Mouse (Mus musculus) cerebellum, postnatal 36 days (tissue): Measurements from ENCODE around the gene Atp5d.

Experiments used
- DNase-seq, 2 experiments: peaks; one replicate each; pipeline ENCODE4 v3.0.0; 2021 to 2022; ENCODE audit warnings: mixed read lengths in 2 of 2

The Atp5d gene

DNA sequence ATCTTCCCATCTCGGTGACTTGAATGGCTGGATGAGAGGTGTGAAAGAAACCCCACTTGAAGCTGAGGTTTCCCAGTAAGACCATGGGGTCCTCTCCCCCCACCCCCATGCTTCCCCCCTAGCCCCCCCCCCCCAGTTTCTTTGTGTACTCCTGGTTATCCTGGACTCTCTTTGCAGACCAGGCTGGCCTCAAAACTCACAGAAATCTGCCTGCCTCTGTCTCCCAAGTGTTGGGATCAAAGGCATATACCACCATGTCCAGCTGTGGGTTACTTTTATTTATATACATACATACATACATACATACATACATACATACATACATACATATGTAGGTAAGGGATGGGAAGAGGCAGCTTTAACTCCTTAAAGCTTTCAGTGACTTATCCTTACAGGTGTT lies 30.6 kb downstream of the Atp5d start:
- DNase-seq = no peak

DNA sequence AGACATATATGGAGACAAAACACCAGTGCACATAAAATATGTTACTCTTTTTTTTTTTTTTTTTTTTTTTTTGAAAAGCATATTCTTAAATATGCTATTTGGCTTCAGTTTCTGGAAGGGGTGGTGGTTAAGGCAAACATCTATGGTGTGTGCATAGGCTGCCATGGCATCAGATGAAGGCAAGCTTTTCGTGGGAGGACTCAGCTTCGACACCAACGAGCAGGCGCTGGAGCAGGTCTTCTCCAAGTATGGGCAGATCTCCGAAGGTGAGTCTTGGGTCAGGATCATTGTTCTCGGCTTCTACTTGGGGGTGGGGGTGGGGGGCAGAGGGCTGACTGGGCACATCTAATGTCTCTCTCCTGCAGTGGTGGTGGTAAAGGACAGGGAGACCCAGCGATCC lies 31.2 kb downstream of the Atp5d start:
- no peak for DNase-seq

DNA sequence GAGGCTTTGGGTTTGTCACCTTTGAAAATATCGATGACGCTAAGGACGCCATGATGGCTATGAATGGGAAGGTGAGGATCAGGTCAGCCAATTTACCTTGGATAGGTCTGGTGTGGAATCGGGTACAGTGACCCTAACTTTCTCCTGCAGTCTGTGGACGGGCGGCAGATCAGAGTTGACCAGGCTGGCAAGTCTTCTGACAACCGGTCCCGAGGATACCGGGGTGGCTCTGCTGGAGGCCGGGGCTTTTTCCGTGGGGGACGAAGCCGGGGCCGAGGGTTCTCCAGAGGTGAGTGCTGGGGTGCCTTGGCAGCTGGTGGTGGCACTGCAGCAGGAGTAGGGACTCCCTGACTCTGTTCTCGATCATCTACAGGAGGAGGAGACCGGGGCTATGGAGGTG lies 31.6 kb downstream of the Atp5d start:
- DNase-seq = no peak

DNA sequence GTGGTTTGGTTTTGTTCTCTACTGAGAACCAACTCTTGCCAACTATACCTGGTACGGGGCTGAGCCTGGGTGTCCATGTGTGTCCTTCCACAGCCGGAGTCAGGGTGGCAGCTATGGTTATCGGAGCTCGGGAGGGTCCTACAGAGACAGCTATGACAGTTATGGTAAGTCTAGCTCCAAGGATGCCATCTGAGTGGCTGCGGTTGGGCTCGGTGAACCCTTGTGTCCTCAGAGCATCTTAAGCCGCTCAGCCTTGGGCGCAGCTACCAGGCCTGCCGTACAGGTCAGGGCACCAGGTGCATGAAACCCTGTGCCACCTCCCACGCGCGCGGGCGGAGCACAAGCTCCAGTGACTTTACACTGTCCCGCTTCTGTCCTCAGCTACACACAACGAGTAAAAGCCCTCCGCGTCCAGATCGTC lies 32.2 kb downstream of the Atp5d start:
- DNase-seq = no peak

DNA sequence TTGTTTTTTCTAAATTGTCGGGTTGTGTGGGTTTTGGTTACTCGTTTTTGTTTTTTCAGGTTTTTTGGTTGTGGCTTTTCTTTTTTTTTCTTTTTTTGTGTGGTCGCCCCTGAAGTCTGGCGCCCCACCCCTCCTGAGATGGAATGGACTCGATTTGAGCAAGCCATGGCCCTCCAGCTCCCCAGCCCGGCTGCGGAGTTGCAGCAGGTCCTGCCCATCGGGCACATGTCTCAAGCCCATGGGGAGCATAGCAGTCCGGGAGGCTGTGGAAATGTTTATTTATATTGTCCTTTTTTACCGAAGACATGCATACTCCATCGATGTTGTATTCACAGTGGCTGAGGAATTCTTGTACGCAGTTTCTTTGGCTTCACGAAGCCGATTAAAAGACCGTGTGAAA lies 32.8 kb downstream of the Atp5d start:
- no peak for DNase-seq

DNA sequence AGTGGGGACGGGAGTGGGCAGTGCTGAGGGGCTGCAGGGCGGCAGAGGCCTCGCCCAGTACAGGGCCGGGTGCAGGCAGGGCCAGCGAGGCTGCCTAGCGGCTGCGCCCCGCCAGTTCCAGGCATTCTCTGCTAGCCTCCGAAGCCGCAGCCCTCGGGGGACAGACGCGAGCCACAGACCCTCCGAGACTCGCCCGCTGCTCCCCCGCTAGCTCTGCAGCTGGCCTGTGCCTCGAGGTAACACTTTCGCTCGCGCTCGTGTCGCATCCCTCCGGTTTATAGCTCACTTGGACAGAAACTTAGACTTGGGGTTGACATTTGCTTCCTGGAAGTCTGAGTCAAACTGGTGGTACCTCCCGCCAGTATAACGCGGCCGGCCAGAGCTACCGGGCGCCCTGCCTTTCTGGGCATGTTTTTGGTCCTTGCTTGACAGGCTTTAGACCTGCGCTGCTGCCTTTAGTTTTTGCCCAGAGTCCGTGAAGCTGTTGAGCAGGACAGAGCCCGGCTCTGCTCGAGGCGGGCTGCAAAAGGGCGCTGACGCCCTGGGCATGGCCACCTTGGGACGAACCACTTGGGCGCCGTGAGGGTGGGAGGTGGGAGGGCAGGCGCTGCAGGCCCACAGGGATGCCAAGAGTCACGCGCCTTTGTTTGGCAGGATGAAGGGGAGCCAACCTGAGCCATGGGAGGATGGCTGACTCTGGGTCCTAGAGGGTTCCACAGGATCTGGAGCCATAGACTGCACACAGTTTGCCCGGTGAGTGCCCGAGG lies 33.5 kb downstream of the Atp5d start:
- no peak for DNase-seq

DNA sequence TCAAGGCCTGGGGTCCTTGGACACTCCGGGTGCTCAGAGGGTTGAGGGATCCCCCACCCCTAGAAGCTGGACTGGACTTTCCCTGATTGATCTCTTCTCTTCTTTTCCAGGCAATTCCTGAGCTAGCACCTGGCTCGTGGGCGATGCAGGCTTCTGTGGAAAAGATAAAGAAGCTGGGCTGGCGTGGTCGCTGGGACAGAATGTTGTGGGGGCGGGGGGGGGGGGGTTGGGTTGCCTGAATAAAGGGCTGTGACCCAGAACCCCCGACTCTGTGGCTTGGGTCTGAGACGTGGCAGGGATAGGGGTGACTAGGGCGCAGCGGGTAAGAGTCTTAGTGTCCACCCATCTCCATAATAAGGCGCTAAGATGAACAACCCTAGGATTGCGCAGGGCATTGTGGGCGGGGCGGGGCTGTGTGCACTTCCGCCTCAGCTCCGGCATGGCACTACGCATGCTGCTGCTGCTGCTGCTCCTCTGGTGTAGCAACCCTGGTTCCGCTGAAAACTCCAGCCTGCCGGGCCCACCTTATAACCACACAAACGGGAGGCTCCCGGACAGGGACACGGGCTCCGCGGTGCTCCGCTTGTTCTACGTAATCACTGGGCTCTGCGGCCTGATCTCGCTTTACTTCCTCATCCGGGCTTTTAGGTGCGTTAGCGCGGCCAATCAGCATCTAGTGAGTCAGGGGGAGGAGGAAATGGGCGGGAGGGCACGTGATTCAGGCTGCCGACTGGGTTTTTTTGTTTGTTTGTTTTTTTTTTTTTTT lies 34.3 kb downstream of the Atp5d start, which contains the start of gene 1600002K03Rik:
TSS of gene 1600002K03Rik (plus strand) at position 418 of the 766 bp plus-strand sequence.
- DNase-seq = peak; percentile 81 to 88

DNA sequence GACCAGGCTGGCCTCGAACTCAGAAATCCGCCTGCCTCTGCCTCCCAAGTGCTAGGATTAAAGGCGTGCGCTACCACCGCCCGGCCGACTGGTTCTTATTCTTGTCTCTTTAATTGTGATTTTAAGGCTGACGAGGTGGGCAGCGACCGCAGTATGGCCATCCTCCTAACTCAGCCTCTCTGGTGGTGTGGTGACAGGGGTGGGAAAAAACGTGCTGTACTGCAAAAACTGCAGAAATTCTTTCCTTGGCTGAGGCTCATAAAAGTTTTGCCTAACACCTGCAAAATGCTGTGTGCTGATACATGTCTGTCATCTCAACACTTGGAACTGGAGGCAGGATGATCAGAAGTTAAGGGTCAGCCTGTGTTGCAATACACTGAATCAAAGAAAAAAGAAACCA lies 34.9 kb downstream of the Atp5d start:
- DNase-seq = no peak

DNA sequence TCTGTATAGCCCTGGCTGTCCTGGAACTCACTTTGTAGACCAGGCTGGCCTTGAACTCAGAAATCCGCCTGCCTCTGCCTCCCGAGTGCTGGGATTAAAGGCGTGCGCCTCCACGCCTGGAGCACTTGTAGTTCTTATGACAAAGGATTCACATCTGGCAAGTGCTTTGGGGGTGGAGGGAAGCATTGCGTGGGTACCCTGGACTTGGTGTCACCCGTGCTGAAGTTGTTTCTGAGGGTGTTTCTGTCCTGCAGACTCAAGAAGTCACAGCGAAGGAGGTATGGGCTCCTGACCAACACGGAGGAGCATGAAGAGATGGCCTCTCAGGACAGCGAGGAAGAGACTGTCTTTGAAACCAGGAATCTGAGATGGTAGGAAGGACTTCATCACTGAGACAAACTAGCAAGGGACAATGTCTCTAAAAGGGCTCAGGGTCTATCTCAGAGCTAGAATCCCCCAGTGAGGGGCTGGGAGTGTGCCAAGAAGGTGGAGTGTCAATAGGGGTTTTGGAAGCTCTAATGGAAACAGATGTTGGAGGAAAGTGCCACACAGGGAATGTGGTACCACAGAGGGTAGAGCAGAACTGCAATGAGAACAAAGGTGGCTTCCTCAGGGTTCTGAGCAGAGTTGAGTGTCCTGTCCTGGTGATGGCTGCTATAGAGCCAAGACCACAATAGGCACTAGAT lies 35.7 kb downstream of the Atp5d start:
- DNase-seq = no peak

DNA sequence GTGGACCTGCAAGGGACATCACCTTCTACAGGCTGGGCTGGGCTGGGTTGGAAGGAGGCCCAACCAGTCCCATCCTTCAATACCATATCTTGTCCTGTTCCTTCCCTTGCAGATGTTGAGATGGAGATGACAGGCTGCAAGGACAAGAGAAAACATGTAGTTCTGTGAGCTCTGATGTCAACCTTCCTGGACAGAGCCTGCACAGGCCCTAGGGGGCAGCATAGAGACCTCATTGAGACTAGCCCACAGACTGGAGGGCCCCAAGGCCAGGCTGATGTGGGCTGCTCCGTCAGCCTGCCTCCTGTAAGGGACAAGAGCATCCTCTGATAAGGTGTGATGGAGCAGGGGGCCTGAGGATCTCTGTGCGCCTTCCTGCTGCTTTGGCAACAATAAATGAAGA lies 36.3 kb downstream of the Atp5d start:
- peak in 1 of 2 experiments; percentile 48 for DNase-seq

DNA sequence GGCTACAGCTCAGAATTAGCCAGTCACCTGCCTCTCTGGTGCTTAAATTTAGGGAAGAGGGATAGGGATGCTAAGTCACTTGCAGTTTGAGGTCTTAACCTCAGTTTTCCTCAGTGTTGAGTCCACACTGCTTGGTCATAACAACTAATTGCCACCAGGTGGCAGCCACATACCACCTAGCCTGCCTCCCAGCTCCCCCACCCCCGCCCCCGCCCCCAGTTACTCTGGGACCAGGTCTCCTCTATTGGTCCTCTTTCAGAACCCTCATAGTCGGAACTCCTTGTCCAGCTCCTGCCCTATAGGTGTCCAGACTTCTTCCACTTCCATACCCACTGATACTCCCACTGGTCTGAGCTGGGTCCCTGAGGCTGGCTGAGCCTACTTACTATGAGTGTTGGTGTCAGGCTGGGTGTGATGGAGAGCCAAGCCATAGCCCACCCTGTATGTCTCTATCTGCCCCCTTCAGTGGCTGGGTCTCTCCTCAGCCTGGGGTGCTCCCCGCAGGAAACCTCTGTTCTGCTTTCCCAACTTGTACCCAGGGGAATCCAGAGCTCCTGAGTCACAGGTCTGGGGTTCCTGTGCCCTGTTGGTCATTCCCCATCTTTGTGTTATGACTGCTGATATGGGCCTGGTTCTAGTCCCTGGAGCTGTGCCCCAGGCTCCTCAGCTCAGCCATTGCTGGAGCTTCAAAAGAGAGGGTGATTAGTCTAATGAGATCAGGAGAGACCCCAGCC lies 37.3 kb downstream of the Atp5d start:
- peak; percentile 54 to 58 for DNase-seq

DNA sequence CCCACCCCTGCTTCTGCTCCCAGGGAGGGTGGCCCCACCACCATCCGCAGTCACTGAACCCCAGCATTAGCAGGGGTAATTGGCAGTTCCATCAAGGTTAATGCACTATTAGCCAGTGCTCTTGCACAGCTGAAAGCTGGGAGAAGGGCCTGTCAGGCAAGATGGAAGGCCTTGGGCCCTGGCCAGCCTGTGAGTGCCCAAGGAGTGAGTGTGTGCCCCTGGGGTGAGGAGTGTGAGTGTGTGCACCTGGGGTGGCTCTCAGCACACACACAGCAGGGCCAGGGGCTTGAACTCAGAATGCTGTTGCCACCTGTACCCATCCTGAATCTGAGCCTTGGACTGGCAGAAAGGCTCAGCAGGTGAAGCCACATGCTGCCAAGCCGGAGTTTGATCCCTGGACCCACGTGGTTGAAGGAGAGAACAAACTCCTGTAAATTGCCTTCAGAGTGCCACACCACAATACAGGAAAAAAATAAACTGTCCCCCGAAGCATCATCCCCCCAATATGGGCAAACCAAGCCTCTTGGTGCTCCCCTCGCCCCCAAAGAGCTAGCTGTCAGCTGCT lies 37.9 kb downstream of the Atp5d start:
- DNase-seq = no peak

DNA sequence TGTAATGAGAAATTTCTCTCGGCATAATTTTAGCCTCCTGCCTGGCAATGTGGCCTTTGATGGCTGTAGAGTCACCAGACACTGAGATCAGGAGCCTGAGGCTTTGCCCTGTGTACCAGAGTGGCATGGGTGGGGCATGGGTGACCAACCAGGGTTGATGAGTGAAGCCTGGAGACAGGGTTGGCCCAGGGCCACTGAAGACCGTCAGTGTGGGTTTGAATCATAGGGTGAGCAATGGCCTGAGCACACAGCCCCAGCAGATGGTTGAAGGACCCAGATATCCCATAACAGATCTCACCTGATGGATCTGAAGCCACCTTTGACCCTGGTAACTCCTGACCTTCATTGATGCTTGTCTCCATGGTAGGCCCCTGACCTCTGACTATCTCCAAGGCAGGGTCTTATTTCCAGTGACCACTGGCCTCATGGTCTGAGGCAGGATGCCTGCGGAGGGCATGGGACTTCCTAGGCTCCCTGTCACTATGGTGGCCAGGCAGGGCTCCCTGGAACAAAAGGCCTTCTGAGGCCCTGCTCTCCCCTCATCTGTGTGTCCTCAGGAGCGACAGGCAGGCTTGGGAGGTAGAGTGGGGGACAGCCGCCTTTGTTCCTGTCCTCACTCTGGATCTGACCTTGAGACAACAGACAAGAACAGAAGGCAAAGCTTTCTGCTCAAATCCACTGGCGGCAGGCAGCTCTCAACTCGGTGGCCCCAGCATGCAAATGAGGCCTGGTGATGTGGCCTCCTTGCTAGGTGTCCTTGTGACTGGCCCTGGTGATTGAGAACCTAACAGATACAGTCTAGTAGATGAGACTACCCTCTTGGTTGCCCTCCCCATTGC lies 39.2 kb downstream of the Atp5d start:
- no peak for DNase-seq

DNA sequence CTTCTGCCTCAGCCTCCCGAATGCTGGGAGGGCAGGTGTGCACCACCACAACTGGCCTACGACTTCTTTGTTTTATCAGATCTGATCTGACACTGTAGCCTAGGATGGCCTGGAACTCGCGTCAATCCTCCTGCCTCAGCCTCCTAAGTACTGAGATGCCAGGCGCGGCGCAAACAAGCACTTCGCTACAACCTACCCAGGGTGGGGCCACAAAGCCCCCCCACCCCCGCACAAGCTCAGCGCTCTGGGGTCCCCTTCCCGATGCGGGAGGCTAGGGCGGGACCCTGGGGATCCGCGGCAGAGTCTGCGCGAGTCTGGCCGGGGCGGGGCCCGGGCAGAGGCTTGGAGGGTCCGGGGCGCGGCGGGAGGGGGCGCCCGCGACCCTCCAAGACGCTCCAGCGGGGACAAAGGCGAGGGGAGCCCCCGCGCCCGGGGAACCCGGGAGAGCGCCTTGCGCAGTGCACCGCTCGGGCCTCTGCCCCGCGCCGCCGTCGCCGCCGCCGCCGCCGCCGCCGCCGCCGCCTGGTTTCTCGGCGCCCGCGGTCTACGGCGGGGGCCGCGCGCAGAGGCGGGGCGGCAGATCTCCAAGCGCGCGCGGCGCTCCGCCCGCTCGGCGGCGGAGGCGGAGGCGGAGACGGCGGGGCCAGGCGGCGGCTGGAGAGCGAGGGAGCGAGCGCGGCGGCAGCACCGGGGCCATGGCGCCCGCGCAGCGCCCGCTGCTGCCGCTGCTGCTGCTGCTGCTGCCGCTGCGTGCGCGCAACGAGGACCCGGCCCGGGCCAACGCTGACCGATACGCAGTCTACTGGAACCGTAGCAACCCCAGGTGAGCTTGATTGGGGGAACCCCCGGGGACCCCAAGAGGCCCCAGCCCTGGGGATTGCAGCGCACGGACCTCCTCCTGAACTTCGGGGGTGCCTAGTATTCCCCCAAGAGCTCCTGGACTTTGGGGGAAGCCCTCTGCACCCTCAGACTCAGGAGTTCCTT lies 40.9 kb downstream of the Atp5d start, which contains the start of gene Efna2:
TSS of gene Efna2 (plus strand) at position 415 of the 984 bp plus-strand sequence.
- DNase-seq = peak; percentile 55 to 65

DNA sequence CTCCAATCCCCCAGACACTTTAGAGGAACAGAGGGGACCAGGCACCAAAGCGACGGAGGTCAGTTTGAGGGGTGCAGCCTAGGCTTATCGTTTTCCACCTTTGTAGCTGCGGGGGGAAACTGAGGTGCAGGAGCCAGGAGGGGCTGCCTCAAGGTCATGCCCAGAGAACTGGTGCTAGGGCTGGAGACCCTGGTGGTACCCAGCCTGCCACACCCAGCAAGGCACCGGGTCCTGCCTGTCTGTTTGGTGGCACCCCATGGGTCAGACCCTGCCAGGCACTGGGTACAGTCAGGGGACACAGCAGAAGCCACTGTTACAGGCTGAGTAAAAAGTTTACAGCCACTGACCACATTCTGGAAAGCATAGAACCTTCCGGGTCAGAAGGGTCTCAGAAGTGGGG lies 41.9 kb downstream of the Atp5d start:
- no peak for DNase-seq

DNA sequence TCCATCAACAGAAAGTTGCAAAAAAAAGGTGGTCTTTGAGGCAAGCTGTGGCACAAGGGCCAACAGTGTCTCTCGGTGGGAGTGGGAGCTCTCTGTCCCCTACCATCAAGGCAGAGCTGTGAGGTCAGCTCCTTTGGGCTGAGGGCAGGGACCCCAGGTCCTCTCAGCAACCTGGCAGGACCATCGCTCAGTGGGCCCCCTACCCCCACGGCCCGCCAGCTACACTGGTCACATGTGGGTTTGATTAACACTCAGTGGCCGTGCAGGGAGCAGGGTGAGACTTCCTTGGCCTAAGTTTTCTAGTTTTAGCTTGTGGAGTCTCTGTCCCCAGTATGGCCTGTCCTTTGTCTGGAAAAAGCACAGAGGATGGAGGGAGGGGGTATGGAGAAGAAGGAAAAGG lies 42.4 kb downstream of the Atp5d start:
- no peak for DNase-seq

DNA sequence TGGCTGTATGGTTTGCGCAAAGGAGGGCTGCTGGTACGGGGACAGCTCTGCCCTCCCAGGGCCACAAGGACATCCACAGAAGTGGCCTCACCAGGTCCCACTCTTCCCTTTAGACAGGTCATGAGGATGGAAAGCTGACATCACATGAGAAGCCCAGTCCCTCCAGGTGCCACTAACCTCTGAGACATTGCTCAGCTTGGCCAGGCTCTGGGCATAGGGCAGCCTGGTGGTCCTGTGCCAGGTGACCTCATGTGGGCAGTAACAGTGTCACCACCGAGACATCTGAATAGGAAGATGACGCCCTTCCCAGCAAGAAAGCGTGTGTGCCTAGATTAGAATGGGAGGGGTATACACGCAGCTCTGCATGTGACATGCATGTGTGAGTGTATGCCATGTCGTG lies 44.1 kb downstream of the Atp5d start:
- no peak for DNase-seq

DNA sequence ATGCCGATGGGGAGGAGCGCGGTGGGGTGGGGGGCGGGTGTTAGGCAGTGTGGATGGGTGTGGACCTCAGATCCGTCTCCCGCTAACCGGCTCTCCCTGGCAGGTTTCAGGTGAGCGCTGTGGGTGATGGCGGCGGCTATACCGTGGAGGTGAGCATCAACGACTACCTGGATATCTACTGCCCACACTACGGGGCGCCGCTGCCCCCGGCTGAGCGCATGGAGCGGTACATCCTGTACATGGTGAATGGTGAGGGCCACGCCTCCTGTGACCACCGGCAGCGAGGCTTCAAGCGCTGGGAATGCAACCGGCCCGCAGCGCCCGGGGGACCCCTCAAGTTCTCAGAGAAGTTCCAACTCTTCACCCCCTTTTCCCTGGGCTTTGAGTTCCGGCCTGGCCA lies 48.2 kb downstream of the Atp5d start:
- no peak for DNase-seq

DNA sequence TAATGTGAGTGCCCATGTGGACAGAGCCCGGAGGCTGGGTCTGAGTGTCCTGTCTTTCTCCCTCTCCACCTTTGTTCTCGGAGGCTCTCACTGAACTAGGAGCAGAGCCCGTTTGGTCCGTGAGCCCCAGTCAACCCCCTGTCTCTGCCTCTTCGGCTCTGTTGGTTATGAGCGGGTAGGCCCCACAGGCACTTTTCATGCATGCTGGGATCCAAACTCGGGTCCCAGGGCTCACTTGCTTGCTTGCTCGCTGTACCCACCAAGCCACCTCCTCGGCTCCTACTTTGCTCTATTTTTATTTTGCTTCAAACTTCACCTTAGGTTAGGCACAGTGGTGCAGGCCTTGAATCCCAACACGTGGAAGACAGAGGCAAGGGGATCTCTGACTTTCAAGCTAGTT lies 49.3 kb downstream of the Atp5d start:
- no peak for DNase-seq

DNA sequence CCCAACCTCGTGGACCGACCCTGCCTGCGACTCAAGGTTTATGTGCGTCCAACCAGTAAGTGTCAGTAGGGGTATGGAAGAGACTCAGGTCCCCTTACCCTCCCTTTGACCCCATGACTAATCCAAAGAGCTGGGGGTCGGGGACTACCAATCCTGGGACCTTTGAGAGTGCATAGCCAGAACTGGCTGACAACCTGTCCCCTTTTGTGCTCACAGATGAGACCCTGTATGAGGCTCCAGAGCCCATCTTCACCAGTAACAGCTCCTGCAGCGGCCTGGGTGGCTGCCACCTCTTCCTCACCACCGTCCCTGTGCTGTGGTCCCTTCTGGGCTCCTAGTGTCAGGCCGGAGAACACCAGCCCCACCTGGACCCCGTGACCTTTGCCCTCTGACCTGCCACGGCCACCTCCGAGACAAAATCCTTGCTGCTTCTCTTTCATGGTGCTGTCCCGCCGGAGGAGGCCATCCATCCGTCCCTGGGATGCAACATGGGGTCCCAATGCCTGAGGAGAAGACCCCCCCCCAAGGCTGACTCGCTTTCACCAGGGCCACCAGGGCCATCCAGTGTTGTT lies 50.1 kb downstream of the Atp5d start:
- DNase-seq = no peak
